Mouse (Mus musculus) 3134 (cell line): ENCODE data around the gene Rnf216.
A peak's percentile ranks its signal among the peaks of the same experiment; 100 is the strongest.

Experiments
- DNase-seq: peaks from one replicate; pipeline ENCODE4 v3.0.0-alpha.2; 2011; ENCODE audit warnings: low spot score; ENCODE audit not compliant: insufficient read length; ENCODE audit errors: extremely low read depth

Gene Rnf216

GRCm38 (mm10) chr5:143103231-143103630, 9.6 kb downstream of the Rnf216 start:
- no peak for DNase-seq

- no peak for DNase-seq
Measured at GRCm38 (mm10) chr5:143101626-143102025, 11.2 kb downstream of the Rnf216 start.

- no peak for DNase-seq
Measured at GRCm38 (mm10) chr5:143095256-143095655, 17.5 kb downstream of the Rnf216 start.

DNA sequence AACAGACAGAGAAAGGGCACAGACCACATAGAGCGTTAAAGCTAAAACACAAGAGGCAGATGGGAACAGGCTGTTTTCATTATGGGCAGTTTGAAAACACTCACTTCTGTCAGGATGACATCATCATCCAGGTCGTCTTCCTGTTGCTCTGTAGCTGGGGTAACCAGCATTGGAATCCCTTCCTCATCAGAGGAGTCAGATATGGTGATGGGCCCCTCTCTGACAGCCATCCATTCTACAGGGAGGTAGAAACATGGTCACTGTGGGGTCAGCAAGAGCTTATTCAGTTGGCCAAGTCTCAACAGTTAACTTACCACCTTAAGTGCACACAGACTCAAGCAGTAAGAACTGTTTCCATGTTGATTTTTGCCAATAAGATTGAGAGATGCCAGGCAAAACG, 19.9 kb downstream of the Rnf216 start:
- no peak for DNase-seq

- no peak for DNase-seq
Measured at GRCm38 (mm10) chr5:143084898-143085297, 27.9 kb downstream of the Rnf216 start.

DNA sequence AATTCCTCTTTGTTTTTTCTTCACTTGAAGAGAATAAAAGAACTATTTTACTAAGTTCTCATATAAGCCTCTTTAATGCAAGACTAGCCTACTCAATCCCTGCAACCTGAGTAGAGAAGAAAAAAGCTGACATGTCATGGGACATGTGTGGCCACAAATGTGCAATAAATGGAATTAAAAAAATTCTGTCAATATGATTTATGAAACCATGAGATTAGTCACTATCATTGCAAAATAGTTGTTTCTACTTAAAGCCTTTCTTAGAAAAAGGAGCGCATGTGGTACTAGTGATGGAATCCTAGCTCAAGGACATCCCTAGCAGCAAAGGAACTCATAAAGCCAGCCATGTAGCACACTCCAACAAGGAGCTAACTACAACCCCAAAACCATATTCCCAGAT, 33.0 kb downstream of the Rnf216 start:
- DNase-seq = no peak

DNA sequence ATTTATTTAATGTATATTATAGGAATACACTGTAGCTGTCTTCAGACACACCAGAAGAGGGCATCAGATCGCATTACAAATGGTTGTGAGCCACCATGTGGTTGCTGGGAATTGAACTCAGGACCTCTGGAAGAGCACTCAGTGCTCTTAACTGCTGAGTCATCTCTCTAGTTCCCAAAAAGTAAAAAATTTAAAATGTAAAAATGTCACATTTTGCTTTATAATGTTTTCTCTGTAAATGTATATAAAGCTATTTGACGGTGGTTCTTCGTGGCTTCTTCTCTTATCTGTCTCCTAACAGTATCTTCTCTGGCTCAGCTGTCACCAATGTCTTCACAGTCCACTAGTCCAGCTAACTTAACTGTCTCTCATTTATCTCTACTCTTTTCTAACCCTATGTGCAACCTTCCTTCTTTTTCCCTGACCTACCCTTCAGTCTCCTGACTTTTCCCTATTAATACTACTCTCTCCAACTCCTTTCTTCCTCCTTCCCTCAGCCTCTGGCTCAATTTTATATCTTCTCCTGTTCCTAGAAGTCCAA, 36.1 kb downstream of the Rnf216 start:
- no peak for DNase-seq

DNA sequence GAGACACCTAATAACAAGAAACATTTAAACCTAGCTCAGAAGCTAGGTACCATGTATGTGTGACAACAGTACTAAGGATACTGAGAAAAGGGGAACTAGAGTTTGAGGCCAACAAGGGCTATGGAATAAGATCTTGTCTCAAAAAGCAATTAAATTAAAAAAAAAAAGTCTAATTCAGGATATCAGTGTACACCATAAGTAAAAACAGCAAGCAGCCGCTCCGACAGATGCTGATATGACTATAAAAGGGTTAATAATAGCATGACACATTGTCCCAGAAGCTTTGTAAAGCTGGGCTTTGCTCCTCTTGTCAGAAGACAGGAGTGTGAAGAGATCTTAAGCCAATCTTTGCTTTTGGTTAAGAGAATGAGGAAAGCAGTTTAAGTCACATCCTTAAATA, 36.8 kb downstream of the Rnf216 start:
- DNase-seq = no peak

GRCm38 (mm10) chr5:143069048-143069447, 43.7 kb downstream of the Rnf216 start:
- DNase-seq = no peak

DNA sequence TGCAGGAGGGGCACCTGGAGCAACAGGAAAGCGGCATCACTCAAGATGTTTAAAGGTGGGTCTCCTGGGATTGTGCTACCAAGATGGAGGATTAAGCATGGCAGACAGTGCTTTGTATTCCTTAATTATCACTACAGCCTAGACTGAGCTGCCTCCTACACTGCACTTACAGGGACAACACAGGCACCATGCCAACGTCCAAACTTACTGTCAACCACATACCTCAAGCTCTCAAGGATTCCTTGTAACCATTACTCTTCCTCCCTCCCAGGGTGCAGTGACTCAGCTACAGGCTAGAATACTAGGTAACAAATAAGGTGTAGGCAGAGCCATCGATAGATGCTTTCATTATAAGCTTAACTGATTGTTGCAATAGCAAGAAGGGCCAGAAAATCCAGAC, 44.4 kb downstream of the Rnf216 start:
- DNase-seq = no peak

- peak; percentile 51 for DNase-seq
Measured at GRCm38 (mm10) chr5:143066551-143066958, 46.2 kb downstream of the Rnf216 start.

- no peak for DNase-seq
Measured at GRCm38 (mm10) chr5:143066096-143066495, 46.7 kb downstream of the Rnf216 start.

- no peak for DNase-seq
Measured at GRCm38 (mm10) chr5:143065230-143065629, 47.6 kb downstream of the Rnf216 start.

GRCm38 (mm10) chr5:143062251-143062650, 50.5 kb downstream of the Rnf216 start:
- no peak for DNase-seq

DNA sequence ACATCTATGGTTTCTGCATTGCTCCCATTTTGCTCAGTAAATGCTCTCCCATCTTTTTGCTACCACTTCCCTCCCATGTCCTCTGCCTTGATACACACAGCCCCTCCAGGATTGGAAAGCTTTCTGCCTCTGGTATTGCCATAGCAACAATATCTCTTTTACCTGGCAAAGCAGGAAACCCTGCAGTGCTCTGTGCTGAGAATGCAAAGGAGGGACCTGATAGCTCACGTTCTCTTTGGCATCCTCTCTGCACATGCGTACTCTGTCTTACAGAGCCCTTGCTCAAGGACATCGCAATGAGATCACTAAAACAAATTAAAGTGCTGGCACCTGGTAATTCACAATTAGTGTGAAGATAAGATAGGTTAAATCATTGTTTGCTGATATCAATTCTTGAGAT, 51.3 kb downstream of the Rnf216 start:
- no peak for DNase-seq

GRCm38 (mm10) chr5:143060774-143061385, 51.9 kb downstream of the Rnf216 start:
- no peak for DNase-seq

DNA sequence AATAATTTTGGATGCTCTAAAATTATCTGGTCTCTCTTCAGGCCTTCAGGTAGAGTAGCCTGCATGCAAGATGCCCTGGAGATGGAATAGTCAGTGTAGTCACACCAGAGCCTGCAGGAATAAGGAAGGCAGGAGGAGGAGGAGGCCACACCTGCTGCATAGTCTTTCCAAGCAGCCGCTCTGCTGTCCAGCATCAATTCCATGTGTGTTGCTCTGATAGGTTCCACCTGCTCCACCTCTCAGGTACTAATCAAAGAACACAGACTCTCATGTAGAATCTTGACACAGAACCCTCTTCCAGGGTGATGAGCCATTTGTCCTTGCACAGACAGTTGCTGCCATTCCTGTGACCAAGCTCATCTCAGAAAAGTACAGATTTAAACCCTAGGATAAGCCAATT, 52.8 kb downstream of the Rnf216 start:
- no peak for DNase-seq

- DNase-seq = no peak
Measured at GRCm38 (mm10) chr5:143059182-143059581, 53.6 kb downstream of the Rnf216 start.

GRCm38 (mm10) chr5:143058675-143059074, 54.1 kb downstream of the Rnf216 start:
- no peak for DNase-seq

DNA sequence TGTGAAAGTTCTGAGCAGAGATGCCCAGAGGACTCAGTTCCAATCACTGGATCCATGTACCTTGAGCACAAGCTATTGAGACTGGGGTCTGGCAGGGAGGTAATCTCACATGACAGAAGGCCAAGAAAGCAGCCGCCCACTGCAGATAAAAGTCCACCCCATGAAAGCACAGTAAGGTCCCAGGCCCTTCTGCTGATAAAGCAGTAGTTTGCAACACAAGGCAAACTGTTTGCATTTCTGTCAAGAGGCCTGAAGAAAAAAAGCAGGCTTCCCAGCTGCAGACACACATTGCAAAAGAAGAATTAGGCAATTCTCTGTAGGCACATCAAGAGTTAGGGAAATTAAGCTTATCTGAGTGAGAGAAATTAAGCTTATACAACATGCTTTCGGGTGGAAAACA, 54.6 kb downstream of the Rnf216 start:
- no peak for DNase-seq

GRCm38 (mm10) chr5:143057753-143058152, 55.0 kb downstream of the Rnf216 start:
- peak; percentile 37 for DNase-seq

- DNase-seq = peak; percentile 76
Measured at GRCm38 (mm10) chr5:143056191-143056880, 56.5 kb downstream of the Rnf216 start.
